ENCODE assay signal across 9 mouse cellular contexts in the genomic region with DNA sequence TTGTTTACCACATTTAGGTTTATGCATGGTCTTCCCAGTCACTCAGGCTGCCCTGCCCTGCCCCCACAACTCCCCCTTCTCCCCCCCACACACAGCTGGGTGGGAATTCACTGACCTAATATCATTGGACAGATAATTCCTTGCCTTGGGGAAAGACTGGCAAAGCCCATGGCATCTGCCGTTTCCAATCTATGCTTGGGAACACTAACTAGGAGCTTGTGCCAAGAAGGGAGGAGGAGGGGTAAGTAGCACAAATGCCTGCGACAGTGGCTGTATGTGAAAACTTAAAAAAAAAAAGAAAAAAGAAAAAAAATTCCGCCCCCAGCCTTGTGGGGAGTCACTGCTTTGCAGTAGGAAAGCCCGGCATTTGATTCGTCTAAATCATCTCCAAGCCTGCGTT. TPM values are rescaled to one million over a fixed set of nuclear protein-coding genes. Genes with fewer than 3 reads are reported as not detected.
DNase-seq lines count a peak whose midpoint lies in the region; ATAC-seq and TF ChIP-seq lines count a peak whose summit lies in the region.
"Had no signal": no experiment of that assay in that cellular context is flagged by ENCODE, and none has a peak within 500 bp of the region (broad histone marks: within the 10 kb centered on the region; RNA-seq: fewer than 3 reads in every experiment).

No protein-coding gene starts in this region.

- WGBS in kidney, postnatal 0 days = 39% methylated on average over 6 of the region's 6 CpGs
- 40% methylated on average over 6 of the region's 6 CpGs for WGBS in heart, embryonic 16.5 days
- 15% methylated on average over 6 of the region's 6 CpGs for WGBS in midbrain, embryonic 16.5 days

- intact Hi-C loops in gastrocnemius, postnatal 14 days (cut with DNase I; ENCODE audit: low total_unique reads) = no loop called here

- TF ChIP-seq CTCF in kidney, postnatal 0 days (IDR thresholded peaks at IDR 0.05; ENCODE audit: low read depth) = no peak

- H3K9me3 ChIP-seq in kidney, postnatal 0 days (replicated peaks; ENCODE audit: low read length) = no peaks in the 10 kb centered on the region
- H3K9me3 ChIP-seq in heart, embryonic 16.5 days (replicated peaks; ENCODE audit: control insufficient read depth, low read length) = no peaks in the 10 kb centered on the region
- H3K9me3 ChIP-seq in midbrain, embryonic 16.5 days (replicated peaks; ENCODE audit: control insufficient read depth, low read length, poor library complexity, severe bottlenecking) = no peaks in the 10 kb centered on the region
- H3K9me3 ChIP-seq: G1E had no signal

- no peak overlapping the region for H3K27ac ChIP-seq in kidney, postnatal 0 days
- H3K27ac ChIP-seq in heart, embryonic 16.5 days (ENCODE audit: low read length) = peak overlapping the region; percentile 81
- no peak overlapping the region for H3K27ac ChIP-seq in midbrain, embryonic 16.5 days (ENCODE audit: low read length)

- no peak overlapping the region for H3K4me3 ChIP-seq in kidney, postnatal 0 days (replicated peaks; ENCODE audit: low read depth, low read length)
- no peak overlapping the region for H3K4me3 ChIP-seq in heart, embryonic 16.5 days (ENCODE audit: low read length)
- no peak overlapping the region for H3K4me3 ChIP-seq in midbrain, embryonic 16.5 days (ENCODE audit: low read depth, low read length)

- no peaks in the 10 kb centered on the region for H3K27me3 ChIP-seq in kidney, postnatal 0 days (ENCODE audit: insufficient read depth, low read length)
- H3K27me3 ChIP-seq in heart, embryonic 16.5 days (ENCODE audit: control insufficient read depth, insufficient read depth, low read length) = no peaks in the 10 kb centered on the region
- H3K27me3 ChIP-seq in midbrain, embryonic 16.5 days (ENCODE audit: control insufficient read depth, insufficient read depth, low read depth, low read length) = no peaks in the 10 kb centered on the region

- ATAC-seq in kidney, postnatal 0 days (replicated peaks; ENCODE audit: low FRiP score, low read depth) = no peak
- ATAC-seq in heart, embryonic 16.5 days (replicated peaks; ENCODE audit: extremely low read depth, insufficient read depth, low FRiP score) = peak; percentile 34; the same call in 1 of the 2 replicates
- ATAC-seq in midbrain, embryonic 16.5 days = peak; percentile 57; the same call in 1 of the 2 replicates

- peaks cover 20% of the 10 kb centered on the region; the same call in 1 of the 2 replicates for H3K36me3 ChIP-seq in kidney, postnatal 0 days (ENCODE audit: insufficient read depth, low read length)
- peaks cover 5% of the 10 kb centered on the region; the same call in 1 of the 2 replicates for H3K36me3 ChIP-seq in heart, embryonic 16.5 days (ENCODE audit: control insufficient read depth, insufficient read depth)
- H3K36me3 ChIP-seq in midbrain, embryonic 16.5 days (ENCODE audit: control insufficient read depth, insufficient read depth, low read length) = no peaks in the 10 kb centered on the region

- peaks cover 29% of the 10 kb centered on the region for H3K4me1 ChIP-seq in kidney, postnatal 0 days (replicated peaks; ENCODE audit: insufficient read depth, low read length)
- H3K4me1 ChIP-seq in heart, embryonic 16.5 days (ENCODE audit: control insufficient read depth, insufficient read depth, low read length) = peaks cover 34% of the 10 kb centered on the region
- peaks cover 29% of the 10 kb centered on the region for H3K4me1 ChIP-seq in midbrain, embryonic 16.5 days (ENCODE audit: control insufficient read depth, insufficient read depth, low read length)

- H3K4me2 ChIP-seq in kidney, postnatal 0 days (ENCODE audit: low read length) = no peak overlapping the region
- H3K4me2 ChIP-seq in heart, embryonic 16.5 days (ENCODE audit: low read depth, low read length) = no peak overlapping the region
- H3K4me2 ChIP-seq in midbrain, embryonic 16.5 days (ENCODE audit: low read length) = 0 out of 2 replicates have a peak overlapping the region, but pooled peaks have one; percentile 7

- peak; percentile 45 for DNase-seq in kidney, postnatal 0 days (ENCODE audit: low spot score)
- DNase-seq in kidney, postnatal 36 days = no peak
- peak; percentile 77 for DNase-seq in cerebellum, adult 9-11 months
- no peak for DNase-seq in gastrocnemius, postnatal 14 days
- DNase-seq in liver = no peak
- no peak for DNase-seq in adrenal gland, adult 8-10 months

- H3K9ac ChIP-seq in kidney, postnatal 0 days (ENCODE audit: low read depth, low read length) = no peak overlapping the region
- 0 out of 2 replicates have a peak overlapping the region, but pooled peaks have one; percentile 36 for H3K9ac ChIP-seq in heart, embryonic 16.5 days (ENCODE audit: low read length)
- no peak overlapping the region for H3K9ac ChIP-seq in midbrain, embryonic 16.5 days (ENCODE audit: low read depth, low read length)

RNA-seq across cellular contexts. Expression of a gene that starts 56.4 kb away (rescaled TPM):
- 79.8 and 88.6 TPM in 2 replicates for polyA plus RNA-seq in kidney, postnatal 0 days (2015; fragmentation: Nextera tagmentation; extraction: Ambion mirVana)
- polyA plus RNA-seq in heart, embryonic 16.5 days (2015; fragmentation: Nextera tagmentation; extraction: Ambion mirVana) = 20.3 and 27.2 TPM in 2 replicates
- polyA plus RNA-seq in midbrain, embryonic 16.5 days (2015; fragmentation: Nextera tagmentation; extraction: Ambion mirVana) = 20.8 and 23.8 TPM in 2 replicates
- 1 to 10 TPM; 1.2 to 1.8 TPM for total RNA-seq in gastrocnemius, postnatal 14 days (2021)
- total RNA-seq in adrenal gland, adult 8-10 months (2022) = 100 to 1,000 TPM; 193 to 471 (median 262) TPM
- polyA plus RNA-seq: G1E had no signal

RNA-seq across cellular contexts. Expression of a gene that starts 57.4 kb away (rescaled TPM):
- 89.1 and 95.9 TPM in 2 replicates for polyA plus RNA-seq in kidney, postnatal 0 days (2015; fragmentation: Nextera tagmentation; extraction: Ambion mirVana)
- 44.6 and 45.1 TPM in 2 replicates for polyA plus RNA-seq in heart, embryonic 16.5 days (2015; fragmentation: Nextera tagmentation; extraction: Ambion mirVana)
- polyA plus RNA-seq in midbrain, embryonic 16.5 days (2015; fragmentation: Nextera tagmentation; extraction: Ambion mirVana) = 43.7 and 52.4 TPM in 2 replicates
- 10 to 100 TPM; 22.4 to 29.3 TPM for total RNA-seq in gastrocnemius, postnatal 14 days (2021)
- 10 to 100 TPM; 60.6 to 88.6 (median 73.7) TPM for total RNA-seq in adrenal gland, adult 8-10 months (2022)

Comparison
In these comparisons a context has a peak if more than half of its experiments do, and no peak if none do; other contexts are left out.
1. DNase-seq: peak in kidney, postnatal 0 days (single experiment) and cerebellum, adult 9-11 months (single experiment); none in kidney, postnatal 36 days (0 of 2), gastrocnemius, postnatal 14 days (single experiment), liver (single experiment) and adrenal gland, adult 8-10 months (single experiment).